Mouse (Mus musculus) midbrain, embryonic 12.5 days (tissue): ENCODE measurements at regions not wholly inside any gene's neighbourhood (a gene's known extent, or its start where the extent isn't known, plus 50 kb on each side); places are given as distances from the start of the nearest gene placed in this dataset.
"Not testable (repeated sequence)": the region's sequence is repeated elsewhere in the genome, so short reads cannot be mapped to it uniquely, and the experiment has no call there.

Experiments
- ATAC-seq: fragments of 200-750 bp; cut with Nextera tagmentation; 2 replicates; pipeline ENCODE4 v1.8.0; 2017; ENCODE audit warnings: low read depth, moderate TSS enrichment, moderate library complexity; ENCODE audit not compliant: low FRiP score
- H3K27ac ChIP-seq: fragments of 300-500 bp; sonication (generic); replicated peaks from 2 replicates; pipeline ENCODE4 v1.5.1; 2016; ENCODE audit warnings: mild to moderate bottlenecking
- H3K27me3 ChIP-seq: fragments of 300-500 bp; sonication (generic); 2 replicates; pipeline ENCODE4 v1.6.1; 2016; ENCODE audit warnings: mild to moderate bottlenecking
- H3K36me3 ChIP-seq: fragments of 300-500 bp; sonication (generic); 2 replicates; pipeline ENCODE4 v1.6.1; 2016
- H3K4me1 ChIP-seq: fragments of 300-500 bp; sonication (generic); 2 replicates; pipeline ENCODE4 v1.6.1; 2016
- H3K4me2 ChIP-seq: fragments of 300-500 bp; sonication (generic); replicated peaks from 2 replicates; pipeline ENCODE4 v1.6.1; 2016; ENCODE audit warnings: mild to moderate bottlenecking, moderate library complexity
- H3K4me3 ChIP-seq: fragments of 300-500 bp; sonication (generic); 2 replicates; pipeline ENCODE4 v1.5.1; 2016; ENCODE audit warnings: mild to moderate bottlenecking
- H3K9ac ChIP-seq: fragments of 300-500 bp; sonication (generic); replicated peaks from 2 replicates; pipeline ENCODE4 v1.6.1; 2016; ENCODE audit warnings: mild to moderate bottlenecking, moderate library complexity
- H3K9me3 ChIP-seq: fragments of 300-500 bp; sonication (generic); 2 replicates; pipeline ENCODE4 v1.6.1; 2016; ENCODE audit warnings: mild to moderate bottlenecking
- WGBS: fragments of 180-500 bp; shearing (Covaris S2); methylation state at CpG from one replicate; pipeline ENCODE4 v1.1.7; 2016; 5-methylcytosine and 5-hydroxymethylcytosine counted together

DNA sequence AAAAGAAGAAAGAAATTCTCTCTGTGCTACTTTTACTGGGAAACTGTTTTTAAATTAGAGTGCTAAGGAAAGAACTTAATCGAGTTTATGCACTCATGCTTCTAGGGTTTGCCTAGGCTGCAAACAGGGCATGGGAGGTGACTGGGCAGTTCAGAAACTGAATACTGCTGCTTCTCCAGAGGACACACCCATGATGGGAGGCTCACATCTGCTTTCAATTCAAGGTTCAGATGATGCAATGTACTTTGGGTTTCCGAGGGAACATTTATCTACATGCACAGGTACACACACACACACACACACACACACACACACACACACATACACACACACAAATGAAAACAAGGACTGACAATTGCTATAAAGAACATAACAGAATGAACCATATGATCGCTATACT lies 417.4 kb downstream of the Htr7 start:
- Histone ChIP-seq H3K4me1 (no peaks in the 10 kb centered on the region), H3K27me3 (no peaks in the 10 kb centered on the region), H3K9ac (no peak overlapping the region), H3K9me3 (no peaks in the 10 kb centered on the region), H3K36me3 (no peaks in the 10 kb centered on the region), H3K4me3 (no peak overlapping the region), H3K27ac (no peak overlapping the region), H3K4me2 (no peak overlapping the region)
- no peak for ATAC-seq
- WGBS, result 87% methylated on average over 3 of the region's 3 CpGs

- Histone ChIP-seq H3K4me1 (no peaks in the 10 kb centered on the region), H3K27ac (no peak overlapping the region), H3K36me3 (no peaks in the 10 kb centered on the region), H3K4me2 (no peak overlapping the region), H3K4me3 (no peak overlapping the region), H3K9ac (no peak overlapping the region), H3K9me3 (no peaks in the 10 kb centered on the region), H3K27me3 (no peaks in the 10 kb centered on the region)
- 77% methylated on average over 2 of the region's 2 CpGs for WGBS
- no peak for ATAC-seq
These were observed 435.5 kb downstream of the Htr7 start for GRCm38 (mm10) chr19:35621771-35622170.

DNA sequence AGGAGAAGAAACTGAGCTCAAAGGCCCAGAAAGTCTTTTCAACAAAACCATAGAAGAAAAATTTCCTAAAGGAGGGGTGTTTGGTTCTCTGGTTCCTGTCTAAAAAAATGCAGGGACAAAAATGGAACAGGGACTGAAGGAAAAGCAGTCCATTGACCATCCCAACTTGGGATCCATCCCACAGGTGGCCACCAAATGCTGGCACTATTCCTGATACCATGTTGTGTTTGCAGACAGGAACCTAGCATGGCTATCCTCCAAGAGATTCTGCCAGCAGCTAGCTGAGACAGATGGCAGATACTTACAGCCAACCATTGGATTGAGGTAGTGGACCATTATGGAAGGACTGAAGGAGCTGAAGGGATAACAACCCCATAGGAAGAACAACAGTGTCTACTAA lies 461.9 kb downstream of the Htr7 start:
- H3K36me3 ChIP-seq, result no peaks in the 10 kb centered on the region
- no peak overlapping the region for H3K4me2 ChIP-seq
- no peaks in the 10 kb centered on the region for H3K9me3 ChIP-seq
- no peaks in the 10 kb centered on the region for H3K27me3 ChIP-seq
- ATAC-seq, result no peak
- H3K4me1 ChIP-seq, result no peaks in the 10 kb centered on the region
- no peak overlapping the region for H3K27ac ChIP-seq
- no peak overlapping the region for H3K9ac ChIP-seq
- no peak overlapping the region for H3K4me3 ChIP-seq

- 73% methylated on average over 3 of the region's 3 CpGs for WGBS
- H3K27me3 ChIP-seq, result no peaks in the 10 kb centered on the region
These were observed 481.3 kb downstream of the Htr7 start for GRCm38 (mm10) chr19:35575979-35576378.

DNA sequence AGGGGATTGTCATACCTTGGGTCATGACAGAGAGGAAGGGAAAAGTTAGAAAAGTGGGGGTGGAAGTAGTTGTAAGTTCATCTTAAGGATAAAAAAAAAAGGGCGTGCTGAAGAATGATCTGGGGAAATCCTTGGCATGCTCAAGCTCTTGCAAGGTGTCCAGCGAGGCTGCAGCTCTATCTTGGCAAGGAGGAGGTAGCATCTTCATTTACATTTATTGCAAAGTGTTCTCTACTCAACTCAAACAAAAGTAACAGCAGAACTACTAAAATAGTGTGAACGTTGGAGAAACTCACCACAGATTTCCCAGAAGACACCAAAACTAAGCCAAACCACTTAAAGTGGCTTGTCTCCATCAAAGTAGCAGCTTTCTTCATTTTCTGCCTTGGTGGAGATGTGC lies 507.9 kb downstream of the Htr7 start:
- H3K27me3 ChIP-seq, result no peaks in the 10 kb centered on the region
- H3K4me3 ChIP-seq, result no peak overlapping the region
- ATAC-seq, result no peak
- no peaks in the 10 kb centered on the region for H3K36me3 ChIP-seq
- no peak overlapping the region for H3K27ac ChIP-seq
- 79% methylated on average over 3 of the region's 3 CpGs for WGBS
- H3K9me3 ChIP-seq, result no peaks in the 10 kb centered on the region
- no peak overlapping the region for H3K9ac ChIP-seq
- no peaks in the 10 kb centered on the region for H3K4me1 ChIP-seq
- no peak overlapping the region for H3K4me2 ChIP-seq

More at GRCm38 (mm10) chr19:35575979-35576378, 481.3 kb downstream of the Htr7 start:
- Histone ChIP-seq H3K36me3 (no peaks in the 10 kb centered on the region), H3K9me3 (no peaks in the 10 kb centered on the region), H3K9ac (no peak overlapping the region), H3K4me3 (no peak overlapping the region), H3K4me2 (no peak overlapping the region), H3K27ac (no peak overlapping the region), H3K4me1 (no peaks in the 10 kb centered on the region)
- no peak for ATAC-seq

- H3K27me3 ChIP-seq, result no peaks in the 10 kb centered on the region
- H3K4me1 ChIP-seq, result no peaks in the 10 kb centered on the region
- no peaks in the 10 kb centered on the region for H3K36me3 ChIP-seq
- H3K9ac ChIP-seq, result no peak overlapping the region
- no peak overlapping the region for H3K4me3 ChIP-seq
- H3K9me3 ChIP-seq, result no peaks in the 10 kb centered on the region
- WGBS, result 53% methylated on average over 2 of the region's 2 CpGs
- no peak overlapping the region for H3K27ac ChIP-seq
- H3K4me2 ChIP-seq, result no peak overlapping the region
- ATAC-seq, result peak; percentile 44; the same call in 1 of the 2 replicates
These were observed 520.5 kb downstream of the Htr7 start for GRCm38 (mm10) chr19:35536816-35537215.

- Histone ChIP-seq H3K9me3 (no peaks in the 10 kb centered on the region), H3K4me2 (no peak overlapping the region), H3K27me3 (no peaks in the 10 kb centered on the region), H3K4me3 (no peak overlapping the region), H3K9ac (no peak overlapping the region), H3K4me1 (no peaks in the 10 kb centered on the region), H3K27ac (no peak overlapping the region), H3K36me3 (no peaks in the 10 kb centered on the region)
- WGBS, result 66% methylated on average over 1 of the region's 1 CpGs
- no peak for ATAC-seq
These were observed 528.0 kb downstream of the Htr7 start for GRCm38 (mm10) chr19:35529276-35529675.

DNA sequence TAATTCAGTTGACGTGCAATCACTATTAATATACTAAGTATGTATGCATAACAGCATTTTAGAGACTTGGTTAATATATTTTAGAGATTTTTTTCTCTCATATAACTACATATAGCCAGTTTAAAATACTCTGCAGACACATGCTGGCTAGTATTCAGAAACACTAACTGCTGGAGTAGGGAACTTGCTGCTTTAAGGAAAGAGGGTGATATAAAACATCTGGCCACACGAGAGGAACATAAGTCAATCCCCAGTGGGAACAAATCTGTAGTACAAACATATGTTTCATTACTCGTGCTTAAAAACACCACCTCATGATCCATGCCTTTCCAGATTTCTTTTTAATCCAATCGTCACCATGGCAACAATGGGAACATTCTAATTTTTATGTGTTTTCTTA lies 563.6 kb downstream of the Htr7 start:
- no peak for ATAC-seq
- H3K9me3 ChIP-seq, result no peaks in the 10 kb centered on the region
- H3K4me2 ChIP-seq, result no peak overlapping the region
- H3K9ac ChIP-seq, result no peak overlapping the region
- no peak overlapping the region for H3K27ac ChIP-seq
- WGBS, result 58% methylated on average over 4 of the region's 4 CpGs
- no peaks in the 10 kb centered on the region for H3K27me3 ChIP-seq
- H3K4me1 ChIP-seq, result no peaks in the 10 kb centered on the region
- no peak overlapping the region for H3K4me3 ChIP-seq
- no peaks in the 10 kb centered on the region for H3K36me3 ChIP-seq

DNA sequence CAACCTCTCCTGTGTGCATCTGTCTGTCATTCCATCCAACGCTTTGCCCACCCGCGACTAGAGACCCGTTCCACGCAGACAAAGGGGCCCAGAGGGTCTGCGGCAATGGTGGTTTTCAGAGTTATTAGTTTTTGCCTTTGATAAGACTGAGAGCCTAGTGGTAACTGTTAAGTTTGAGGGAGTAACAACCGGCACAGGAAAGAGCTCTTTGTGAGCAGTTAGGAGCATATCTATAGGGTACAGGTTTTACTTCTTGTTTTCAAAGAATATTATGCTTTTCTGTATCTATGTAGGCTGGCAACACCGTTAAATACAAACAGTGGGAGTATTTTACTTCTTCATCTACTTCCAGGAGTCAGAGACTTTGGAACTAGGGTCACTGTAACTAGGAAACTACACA lies 566.0 kb downstream of the Htr7 start:
- H3K9me3 ChIP-seq, result no peaks in the 10 kb centered on the region
- 93% methylated on average over 8 of the region's 8 CpGs for WGBS
- H3K4me3 ChIP-seq, result no peak overlapping the region
- ATAC-seq, result no peak
- H3K27me3 ChIP-seq, result no peaks in the 10 kb centered on the region
- no peaks in the 10 kb centered on the region for H3K4me1 ChIP-seq
- no peak overlapping the region for H3K27ac ChIP-seq
- H3K36me3 ChIP-seq, result no peaks in the 10 kb centered on the region
- no peak overlapping the region for H3K9ac ChIP-seq
- H3K4me2 ChIP-seq, result no peak overlapping the region

DNA sequence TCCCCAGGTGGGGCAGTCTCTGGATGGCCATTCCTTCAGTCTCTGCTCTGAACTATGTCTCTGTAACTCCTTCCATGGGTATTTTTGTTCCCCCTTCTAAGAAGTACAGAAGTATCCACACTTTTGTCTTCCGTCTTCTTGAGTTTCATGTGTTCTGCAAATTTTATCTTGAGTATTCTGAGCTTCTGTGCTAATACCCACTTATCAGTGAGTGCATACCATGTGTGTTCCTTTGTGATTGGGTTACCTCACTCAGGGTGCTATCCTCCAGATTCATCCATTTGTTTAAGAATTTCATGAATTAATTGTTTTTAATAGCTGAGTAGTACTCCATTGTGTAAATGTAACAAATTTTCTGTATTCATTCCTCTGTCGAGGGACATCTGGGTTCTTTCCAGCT lies 563.5 kb downstream of the Kif20b start:
- H3K36me3 ChIP-seq, H3K9ac ChIP-seq, H3K4me1 ChIP-seq, H3K4me3 ChIP-seq, ATAC-seq, H3K4me2 ChIP-seq, H3K9me3 ChIP-seq, H3K27me3 ChIP-seq, H3K27ac ChIP-seq: not testable (repeated sequence)
- 90% methylated on average over 2 of the region's 2 CpGs for WGBS

DNA sequence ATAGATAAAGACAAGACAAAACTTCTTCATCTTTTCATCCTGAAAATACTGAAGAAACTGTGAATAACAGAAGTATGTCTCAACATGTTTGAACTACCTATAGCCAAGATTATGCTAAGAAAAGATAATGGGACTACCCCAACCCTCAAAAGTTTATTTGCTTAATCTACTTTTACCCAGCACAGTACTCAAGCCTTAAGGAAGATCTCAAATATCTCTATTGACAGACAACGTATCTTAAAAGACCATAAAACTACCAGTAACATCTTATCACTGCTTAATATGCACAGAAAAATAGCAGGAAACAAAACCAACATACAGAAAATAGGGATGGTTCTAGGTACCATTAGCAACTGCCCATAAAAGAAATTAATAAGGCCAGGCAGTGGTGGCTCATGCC lies 560.3 kb downstream of the Kif20b start:
- 87% methylated on average over 1 of the region's 1 CpGs for WGBS
- H3K4me2 ChIP-seq, result no peak overlapping the region
- ATAC-seq, result no peak
- H3K36me3 ChIP-seq, result no peaks in the 10 kb centered on the region
- no peaks in the 10 kb centered on the region for H3K4me1 ChIP-seq
- no peak overlapping the region for H3K27ac ChIP-seq
- H3K9ac ChIP-seq, result no peak overlapping the region
- H3K9me3 ChIP-seq, result no peaks in the 10 kb centered on the region
- no peak overlapping the region for H3K4me3 ChIP-seq
- no peaks in the 10 kb centered on the region for H3K27me3 ChIP-seq

DNA sequence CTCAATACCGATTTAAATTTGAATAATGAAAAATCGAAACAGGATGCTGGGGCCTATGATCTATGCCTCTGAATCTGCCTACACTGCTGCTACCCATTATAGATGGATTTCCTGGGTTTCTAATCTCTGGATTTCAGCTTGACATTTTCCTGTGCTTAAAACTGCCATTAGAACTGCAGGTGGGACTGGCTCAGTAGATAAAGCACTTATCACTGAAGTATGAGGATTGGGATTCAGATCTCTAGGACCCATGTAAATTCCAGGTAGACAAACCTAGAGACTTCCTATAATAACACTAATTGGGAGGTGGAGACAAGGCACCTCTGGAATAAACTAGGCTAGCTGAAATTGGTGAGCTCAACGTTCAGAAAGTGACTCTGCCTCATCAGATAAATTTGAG lies 531.8 kb downstream of the Kif20b start:
- Histone ChIP-seq H3K27ac (no peak overlapping the region), H3K9me3 (no peaks in the 10 kb centered on the region), H3K4me1 (no peaks in the 10 kb centered on the region), H3K36me3 (no peaks in the 10 kb centered on the region), H3K4me3 (no peak overlapping the region), H3K4me2 (no peak overlapping the region), H3K9ac (no peak overlapping the region), H3K27me3 (no peaks in the 10 kb centered on the region)
- WGBS, result 78% methylated on average over 3 of the region's 3 CpGs
- no peak for ATAC-seq

GRCm38 (mm10) chr19:35442466-35442865 lies 520.3 kb downstream of the Kif20b start:
- no peaks in the 10 kb centered on the region for H3K9me3 ChIP-seq
- no peaks in the 10 kb centered on the region for H3K4me1 ChIP-seq
- H3K27ac ChIP-seq, result no peak overlapping the region
- WGBS, result 91% methylated on average over 5 of the region's 5 CpGs
- H3K36me3 ChIP-seq, result no peaks in the 10 kb centered on the region
- H3K4me3 ChIP-seq, result no peak overlapping the region
- no peak overlapping the region for H3K9ac ChIP-seq
- H3K4me2 ChIP-seq, result no peak overlapping the region
- ATAC-seq, result no peak
- no peaks in the 10 kb centered on the region for H3K27me3 ChIP-seq
